Mouse (Mus musculus) lung, embryonic 14.5 days (tissue): ENCODE measurements at regions not wholly inside any gene's neighbourhood (a gene's known extent, or its start where the extent isn't known, plus 50 kb on each side); places are given as distances from the start of the nearest gene placed in this dataset.

Experiments used
- ATAC-seq: fragments of 200-750 bp; cut with Nextera tagmentation; 2 replicates; pipeline ENCODE4 v1.8.0; 2017; ENCODE audit warnings: mild to moderate bottlenecking, moderate TSS enrichment, moderate library complexity; ENCODE audit not compliant: insufficient read depth
- DNase-seq: peaks from one replicate; pipeline ENCODE4 v3.0.0-alpha.2; 2015
- H3K27ac ChIP-seq: fragments of 300-500 bp; sonication (generic); 2 replicates; pipeline ENCODE4 v1.5.1; 2014; ENCODE audit warnings: low read depth, mild to moderate bottlenecking, moderate library complexity
- H3K27me3 ChIP-seq: fragments of 300-500 bp; sonication (generic); 2 replicates; pipeline ENCODE4 v1.6.1; 2014; ENCODE audit warnings: low read length, control low read depth; ENCODE audit not compliant: insufficient read depth
- H3K36me3 ChIP-seq: fragments of 300-500 bp; sonication (generic); 2 replicates; pipeline ENCODE4 v1.6.1; 2014; ENCODE audit warnings: control low read depth; ENCODE audit not compliant: insufficient read depth
- H3K4me1 ChIP-seq: fragments of 300-500 bp; sonication (generic); 2 replicates; pipeline ENCODE4 v1.6.1; 2014; ENCODE audit warnings: antibody characterized with exemption, control low read depth; ENCODE audit not compliant: insufficient read depth
- H3K4me2 ChIP-seq: fragments of 300-500 bp; sonication (generic); 2 replicates; pipeline ENCODE4 v1.6.1; 2014; ENCODE audit warnings: mild to moderate bottlenecking
- H3K4me3 ChIP-seq: fragments of 300-500 bp; sonication (generic); 2 replicates; pipeline ENCODE4 v1.5.1; 2014; ENCODE audit warnings: low read depth, low read length
- H3K9ac ChIP-seq: fragments of 300-500 bp; sonication (generic); 2 replicates; pipeline ENCODE4 v1.6.1; 2014
- H3K9me3 ChIP-seq: fragments of 300-500 bp; sonication (generic); 2 replicates; pipeline ENCODE4 v1.6.1; 2016; ENCODE audit warnings: low read depth, low read length, control low read depth
- CTCF ChIP-seq: IDR thresholded peaks from 2 replicates; pipeline ENCODE4 v1.5.1; 2016; ENCODE audit warnings: antibody characterized with exemption, low read depth
- WGBS: fragments of 180-500 bp; shearing (Covaris S2); extraction: QIAGEN DNeasy Blood & Tissue Kit; methylation state at CpG from one replicate; pipeline ENCODE4 v1.1.7; 2014; 5-methylcytosine and 5-hydroxymethylcytosine counted together

DNA sequence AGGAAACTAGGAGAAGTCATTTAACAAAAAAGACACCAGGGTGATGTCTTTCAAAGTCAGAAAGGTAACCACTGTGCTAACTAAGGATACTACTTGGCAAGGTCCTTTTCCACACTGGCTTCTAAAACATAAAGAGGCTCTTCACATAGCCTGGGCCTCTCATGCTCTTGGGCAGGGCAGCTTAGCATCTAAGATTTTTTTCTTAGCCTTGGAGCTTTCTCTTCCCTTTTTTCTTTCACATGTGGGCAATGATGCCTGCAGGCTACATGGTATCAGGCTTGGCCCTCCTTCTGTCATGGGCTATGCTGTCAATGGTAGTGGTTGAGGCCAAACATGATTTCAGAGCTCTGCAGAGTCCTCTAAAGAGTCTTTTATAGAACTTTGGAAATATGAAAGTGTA, 60.6 kb downstream of the Serpinb6d start:
- Histone ChIP-seq H3K27ac (no peak overlapping the region), H3K27me3 (no peaks in the 10 kb centered on the region), H3K9me3 (no peaks in the 10 kb centered on the region), H3K4me2 (no peak overlapping the region), H3K36me3 (no peaks in the 10 kb centered on the region), H3K4me3 (no peak overlapping the region), H3K9ac (no peak overlapping the region), H3K4me1 (no peaks in the 10 kb centered on the region)
- DNase-seq (no peak), ATAC-seq (no peak)
- TF ChIP-seq CTCF = no peak

- peak overlapping the region; percentile 22 for H3K4me3 ChIP-seq
- peak overlapping the region; percentile 54 for H3K4me2 ChIP-seq
- TF ChIP-seq CTCF = peak; percentile 64
- no peaks in the 10 kb centered on the region for H3K4me1 ChIP-seq
- 41% methylated on average over 18 of the region's 18 CpGs for WGBS
- H3K27ac ChIP-seq = no peak overlapping the region
- peak overlapping the region; percentile 42; the same call in 1 of the 2 replicates for H3K9ac ChIP-seq
- peak; percentile 92 for DNase-seq
- H3K36me3 ChIP-seq = no peaks in the 10 kb centered on the region
- no peaks in the 10 kb centered on the region for H3K9me3 ChIP-seq
- peak; percentile 71; the same call in 1 of the 2 replicates for ATAC-seq
- no peaks in the 10 kb centered on the region for H3K27me3 ChIP-seq
Observed at GRCm38 (mm10) chr13:33762293-33763125, 80.7 kb downstream of the Serpinb6e start.

DNA sequence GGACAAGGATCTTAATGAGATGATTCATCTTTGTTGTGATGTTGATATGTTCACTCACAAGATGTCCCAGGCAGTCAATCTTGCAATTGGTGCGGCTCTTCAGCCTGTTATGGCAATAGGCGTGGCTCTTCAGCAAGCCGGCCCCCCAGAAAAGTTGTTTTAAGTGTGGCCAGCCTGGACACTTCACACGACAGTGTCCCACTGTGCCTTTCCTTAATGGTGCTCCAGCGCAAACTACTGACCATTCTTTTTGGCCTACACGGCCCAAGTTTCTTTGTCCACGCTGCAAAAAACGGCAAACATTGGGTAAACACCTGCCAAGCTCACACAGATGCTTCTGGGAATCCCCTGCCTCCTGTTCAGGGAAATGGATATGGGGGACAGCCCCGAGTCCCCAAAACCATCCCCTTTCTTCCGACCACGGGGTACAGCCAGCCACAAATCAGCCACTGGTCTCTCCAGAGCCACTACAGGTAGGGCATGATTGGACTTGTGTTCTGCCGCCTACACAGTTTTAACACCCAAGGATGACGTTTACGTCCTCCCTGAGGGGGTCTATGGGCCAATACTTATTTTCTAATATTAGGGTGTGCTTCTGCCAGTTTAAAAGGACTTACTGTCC, 79.8 kb downstream of the Serpinb6e start:
- TF ChIP-seq CTCF = no peak

More for the DNA sequence above, 79.8 kb downstream of the Serpinb6e start:
- ATAC-seq (no peak), DNase-seq (no peak)
- Histone ChIP-seq H3K4me2 (no peak overlapping the region), H3K27ac (no peak overlapping the region), H3K9ac (no peak overlapping the region), H3K9me3 (no peaks in the 10 kb centered on the region), H3K27me3 (no peaks in the 10 kb centered on the region), H3K4me3 (no peak overlapping the region), H3K4me1 (no peaks in the 10 kb centered on the region), H3K36me3 (no peaks in the 10 kb centered on the region)
- WGBS = 79% methylated on average over 14 of the region's 14 CpGs
